Mouse (Mus musculus) midbrain, embryonic 14.5 days (tissue): ENCODE measurements around the gene Efhc1. TPM values are rescaled to one million over a fixed set of nuclear protein-coding genes. Genes with fewer than 3 reads are reported as not detected.

Experiments
- ATAC-seq: fragments of 200-750 bp; cut with Nextera tagmentation; 2 replicates; pipeline ENCODE4 v1.8.0; 2017; ENCODE audit warnings: moderate number of reproducible peaks, moderate library complexity; ENCODE audit not compliant: low FRiP score, low TSS enrichment
- DNase-seq: peaks from one replicate; pipeline ENCODE4 v3.0.0-alpha.2; 2015
- H3K27ac ChIP-seq: fragments of 300-500 bp; sonication (generic); replicated peaks from 2 replicates; pipeline ENCODE4 v1.5.1; 2014; ENCODE audit warnings: mild to moderate bottlenecking, low read depth, low read length, moderate library complexity
- H3K27me3 ChIP-seq: fragments of 300-500 bp; sonication (generic); 2 replicates; pipeline ENCODE4 v1.6.1; 2014; ENCODE audit warnings: low read length, control low read depth, mixed read lengths; ENCODE audit not compliant: control insufficient read depth, insufficient read depth
- H3K36me3 ChIP-seq: fragments of 300-500 bp; sonication (generic); 2 replicates; pipeline ENCODE4 v1.6.1; 2014; ENCODE audit warnings: low read length, control low read depth; ENCODE audit not compliant: control insufficient read depth, insufficient read depth
- H3K4me1 ChIP-seq: fragments of 300-500 bp; sonication (generic); 2 replicates; pipeline ENCODE4 v1.6.1; 2014; ENCODE audit warnings: mild to moderate bottlenecking, antibody characterized with exemption, low read length, control low read depth; ENCODE audit not compliant: control insufficient read depth, insufficient read depth
- H3K4me2 ChIP-seq: fragments of 300-500 bp; sonication (generic); 2 replicates; pipeline ENCODE4 v1.6.1; 2014; ENCODE audit warnings: mild to moderate bottlenecking, low read length, moderate library complexity
- H3K4me3 ChIP-seq: fragments of 300-500 bp; sonication (generic); replicated peaks from 2 replicates; pipeline ENCODE4 v1.5.1; 2014; ENCODE audit warnings: low read depth, low read length
- H3K9ac ChIP-seq: fragments of 300-500 bp; sonication (generic); replicated peaks from 2 replicates; pipeline ENCODE4 v1.6.1; 2014; ENCODE audit warnings: mild to moderate bottlenecking, low read length, moderate library complexity
- H3K9me3 ChIP-seq: fragments of 300-500 bp; sonication (generic); 2 replicates; pipeline ENCODE4 v1.6.1; 2016; ENCODE audit warnings: low read length, control low read depth, mixed read lengths; ENCODE audit not compliant: control insufficient read depth
- WGBS: fragments of 180-500 bp; shearing (Covaris S2); extraction: QIAGEN DNeasy Blood & Tissue Kit; methylation state at CpG from one replicate; pipeline ENCODE4 v1.1.7; 2014; 5-methylcytosine and 5-hydroxymethylcytosine counted together
- polyA plus RNA-seq: library from polyadenylated mRNA; unstranded; fragments of >200 nt; fragmentation: Nextera tagmentation; extraction: Ambion mirVana; gene quantifications from 2 replicates; pipeline ENCODE4 v1.2.1, GENCODE M21; 2014

The Efhc1 gene
- polyA plus RNA-seq, result 0.82 and 2.1 TPM in 2 replicates

DNA sequence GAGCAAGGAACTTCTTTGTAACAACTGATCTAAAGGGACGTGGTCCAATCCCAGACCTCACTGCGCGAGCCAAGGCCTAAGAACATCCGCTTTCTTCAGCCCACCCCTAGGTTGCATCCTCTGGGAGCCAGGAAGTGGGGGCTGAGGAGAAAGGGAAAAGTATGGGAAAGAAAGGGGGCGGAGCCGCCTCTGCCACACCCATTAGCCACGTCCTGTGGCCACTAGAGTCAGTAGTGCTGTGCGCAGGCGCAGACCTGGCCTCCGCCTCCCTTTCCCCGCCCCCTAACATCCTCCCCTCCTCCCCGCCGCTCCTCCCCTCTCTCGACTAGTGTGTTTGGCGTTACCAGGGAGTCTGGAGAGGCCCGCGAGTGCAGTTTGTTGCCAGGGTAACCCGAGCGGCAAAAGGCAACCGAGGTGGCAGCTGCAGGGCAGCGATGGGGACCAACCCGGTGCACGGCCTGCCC lies at the start of gene Efhc1:
Gene Efhc1, plus strand, starts transcription at position 327 of the 464 bp plus-strand sequence.
- Histone ChIP-seq H3K9me3 (no peaks in the 10 kb centered on the region), H3K27me3 (no peaks in the 10 kb centered on the region), H3K27ac (peak within 1 kb of the TSS; percentile 86), H3K9ac (peak within 1 kb of the TSS; percentile 69), H3K4me1 (peaks cover 5% of the 10 kb centered on the region; the same call in 1 of the 2 replicates), H3K4me2 (peak within 1 kb of the TSS; percentile 55), H3K4me3 (peak within 1 kb of the TSS; percentile 48), H3K36me3 (no peaks in the 10 kb centered on the region)
- peak; percentile 97 for ATAC-seq
- DNase-seq, result peak; percentile 97
- 3% methylated on average over 23 of the region's 23 CpGs for WGBS

DNA sequence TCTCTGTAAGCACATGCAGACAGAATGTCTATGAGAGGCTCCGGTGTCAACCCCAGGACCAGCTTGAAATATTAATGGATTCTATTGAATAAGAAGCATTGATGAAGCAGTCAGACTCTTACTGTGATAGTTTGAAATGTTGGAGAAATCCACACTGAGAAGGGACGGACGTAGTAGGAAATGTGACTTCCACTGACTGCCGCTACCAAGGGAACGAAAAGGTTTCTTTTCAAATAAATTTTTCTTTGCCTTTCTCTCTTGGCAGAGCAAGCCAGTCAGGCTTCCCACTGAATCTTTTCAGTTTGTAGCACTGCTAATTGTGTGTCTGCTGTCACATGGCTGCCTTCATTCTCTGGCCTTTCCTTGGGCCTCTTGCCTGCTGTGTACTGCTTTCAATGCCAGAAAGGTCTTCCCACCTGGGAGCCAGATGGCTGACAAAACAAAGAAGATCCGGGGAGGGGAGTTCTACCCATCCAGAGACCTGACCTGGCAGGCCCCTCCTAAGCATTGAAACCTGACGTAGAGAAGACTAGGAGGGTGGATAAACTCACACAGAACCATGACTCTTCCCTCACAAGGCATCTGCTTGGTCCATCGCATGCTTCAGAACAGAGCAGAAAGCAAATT lies 45.8 kb upstream of the Efhc1 start:
- Histone ChIP-seq H3K27ac (0 out of 2 replicates have a peak overlapping the region, but pooled peaks have one; percentile 6), H3K36me3 (no peaks in the 10 kb centered on the region), H3K27me3 (no peaks in the 10 kb centered on the region), H3K4me2 (no peak overlapping the region), H3K4me1 (peaks cover 11% of the 10 kb centered on the region; the same call in 1 of the 2 replicates), H3K4me3 (no peak overlapping the region), H3K9me3 (no peaks in the 10 kb centered on the region), H3K9ac (no peak overlapping the region)
- ATAC-seq, result peak; percentile 66
- 67% methylated on average over 8 of the region's 8 CpGs for WGBS
- peak; percentile 34 for DNase-seq

DNA sequence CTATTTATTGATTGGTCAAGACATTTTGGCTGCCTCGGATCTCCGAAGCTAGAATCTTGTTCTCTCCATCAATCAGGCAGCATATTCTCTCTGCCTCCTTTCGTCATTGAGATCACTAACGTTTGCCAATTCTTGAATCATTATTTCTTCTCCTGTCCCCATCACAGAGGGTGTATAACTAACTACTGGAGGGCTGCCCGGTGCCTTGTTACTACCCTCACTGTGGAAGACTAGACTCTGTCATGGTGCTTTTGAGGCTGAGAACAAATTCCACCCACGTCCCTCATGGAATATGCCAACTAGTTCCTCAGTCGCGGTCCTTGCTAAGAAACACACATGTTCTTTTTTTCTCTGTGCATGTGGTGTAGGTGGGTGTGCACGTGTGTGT lies 45.3 kb upstream of the Efhc1 start:
- Histone ChIP-seq H3K27me3 (no peaks in the 10 kb centered on the region), H3K4me1 (peaks cover 11% of the 10 kb centered on the region; the same call in 1 of the 2 replicates), H3K4me3 (no peak overlapping the region), H3K27ac (0 out of 2 replicates have a peak overlapping the region, but pooled peaks have one; percentile 6), H3K4me2 (no peak overlapping the region), H3K9ac (no peak overlapping the region), H3K36me3 (no peaks in the 10 kb centered on the region), H3K9me3 (no peaks in the 10 kb centered on the region)
- no peak for DNase-seq
- ATAC-seq, result 0 out of 2 replicates have a peak, but pooled peaks have one; percentile 10
- WGBS, result 92% methylated on average over 9 of the region's 9 CpGs

DNA sequence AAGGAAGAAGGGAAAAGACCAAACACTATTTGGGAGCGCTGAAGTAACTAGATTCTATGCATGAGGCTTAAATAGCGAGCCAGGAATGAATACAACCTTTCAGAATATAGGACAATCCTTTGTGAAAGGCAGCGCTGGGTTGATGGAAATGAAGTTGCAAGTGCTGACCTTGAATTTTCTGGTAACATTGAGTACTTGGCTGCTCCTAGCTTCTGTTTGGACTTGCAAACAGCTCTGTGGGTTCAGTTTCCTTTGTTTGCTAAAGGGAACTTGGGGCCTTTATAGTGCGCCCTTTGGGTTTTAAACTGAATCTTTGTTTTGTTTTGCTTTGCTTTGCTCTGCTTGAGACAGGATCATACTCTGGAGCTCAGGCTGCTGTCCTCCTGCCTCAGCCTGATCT lies 42.9 kb upstream of the Efhc1 start:
- WGBS, result 10% methylated on average over 4 of the region's 4 CpGs
- Histone ChIP-seq H3K4me3 (no peak overlapping the region), H3K27me3 (no peaks in the 10 kb centered on the region), H3K4me2 (no peak overlapping the region), H3K36me3 (no peaks in the 10 kb centered on the region), H3K9me3 (no peaks in the 10 kb centered on the region), H3K4me1 (peaks cover 11% of the 10 kb centered on the region; the same call in 1 of the 2 replicates), H3K9ac (no peak overlapping the region), H3K27ac (peak overlapping the region; percentile 3; the same call in 1 of the 2 replicates)
- DNase-seq (peak; percentile 38), ATAC-seq (no peak)

DNA sequence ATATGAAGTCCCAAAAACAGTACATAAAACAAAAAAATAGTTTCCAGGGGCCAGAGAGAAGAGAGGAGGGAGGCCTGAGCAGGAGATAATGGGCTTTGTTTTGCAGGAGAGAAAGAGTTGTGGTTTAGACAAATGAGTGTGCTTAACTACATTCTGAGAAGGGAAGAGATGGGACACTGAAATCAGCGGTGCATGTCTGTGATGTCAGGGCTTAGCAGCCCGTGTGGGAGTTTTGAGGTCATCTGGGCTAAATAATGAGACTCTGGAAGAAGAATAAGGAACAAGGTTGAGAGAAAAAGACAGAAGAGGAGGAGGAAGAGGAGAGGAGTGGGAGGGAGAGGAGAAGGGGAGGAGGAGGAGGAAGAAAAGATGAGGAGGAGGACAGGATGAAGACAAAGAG lies 39.3 kb upstream of the Efhc1 start:
- Histone ChIP-seq H3K4me2 (no peak overlapping the region), H3K27me3 (no peaks in the 10 kb centered on the region), H3K4me3 (no peak overlapping the region), H3K4me1 (peaks cover 11% of the 10 kb centered on the region; the same call in 1 of the 2 replicates), H3K9ac (no peak overlapping the region), H3K9me3 (no peaks in the 10 kb centered on the region), H3K36me3 (no peaks in the 10 kb centered on the region), H3K27ac (no peak overlapping the region; the same call in 1 of the 2 replicates)
- WGBS, result 9% methylated on average over 2 of the region's 2 CpGs
- no peak for DNase-seq
- ATAC-seq, result no peak

DNA sequence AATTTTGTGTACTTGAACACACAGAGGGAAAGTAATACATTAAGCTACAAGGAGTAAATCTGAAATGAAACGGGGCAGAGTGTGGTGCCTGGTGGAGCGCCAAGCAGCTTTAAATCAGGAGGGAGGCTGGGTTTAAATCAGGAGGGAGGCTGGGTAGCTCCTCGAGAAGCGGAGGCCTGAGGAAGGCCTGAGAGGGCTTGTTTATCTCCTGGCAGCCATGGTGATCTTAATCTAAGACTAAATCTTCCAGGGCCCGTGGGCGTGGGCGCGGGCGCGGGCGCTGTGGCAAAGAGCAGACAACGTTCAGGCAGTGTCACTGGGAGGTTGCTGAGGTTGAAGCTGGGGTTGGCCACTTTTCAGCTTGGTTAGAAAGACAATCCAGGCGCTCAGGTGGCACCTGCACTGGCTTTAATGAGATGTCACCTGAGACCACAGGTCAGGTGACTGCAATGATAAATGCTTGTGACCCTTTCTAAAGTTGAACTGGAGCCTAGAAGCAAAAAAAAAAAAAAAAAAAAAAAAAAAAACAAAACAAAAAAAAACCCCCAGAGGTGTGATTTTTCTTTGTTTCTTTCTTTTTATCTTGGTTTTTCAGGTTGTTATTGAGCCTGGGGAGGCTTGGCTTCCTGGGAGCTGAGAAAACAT lies 38.8 kb upstream of the Efhc1 start:
- no peak overlapping the region; the same call in 1 of the 2 replicates for H3K27ac ChIP-seq
- H3K27me3 ChIP-seq, result no peaks in the 10 kb centered on the region
- no peak overlapping the region for H3K4me3 ChIP-seq
- H3K9me3 ChIP-seq, result no peaks in the 10 kb centered on the region
- 0 out of 2 replicates have a peak overlapping the region, but pooled peaks have one; percentile 4 for H3K4me2 ChIP-seq
- no peaks in the 10 kb centered on the region for H3K36me3 ChIP-seq
- peaks cover 11% of the 10 kb centered on the region; the same call in 1 of the 2 replicates for H3K4me1 ChIP-seq
- 40% methylated on average over 13 of the region's 13 CpGs for WGBS
- no peak overlapping the region for H3K9ac ChIP-seq
- no peak for DNase-seq
- no peak for ATAC-seq

DNA sequence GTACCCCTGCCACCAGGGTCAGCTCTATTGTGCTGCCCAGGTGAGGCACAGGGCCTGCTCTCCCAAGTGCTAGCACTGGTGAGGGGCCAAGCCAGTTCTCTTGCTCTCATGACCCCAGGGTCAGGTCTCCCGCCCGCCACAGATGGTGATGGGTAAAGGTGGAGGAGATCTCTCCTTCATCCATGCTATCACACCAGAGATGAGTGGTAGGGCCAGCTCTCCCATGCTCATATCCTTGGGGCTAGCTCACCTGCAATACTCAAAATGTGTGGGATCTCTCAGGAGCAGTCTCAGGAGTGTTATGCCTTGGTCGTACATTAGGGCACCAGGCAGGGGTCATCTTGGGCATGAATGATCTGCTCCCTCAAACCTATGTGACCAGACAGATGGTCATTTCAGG lies 36.7 kb upstream of the Efhc1 start:
- ATAC-seq (0 out of 2 replicates have a peak, but pooled peaks have one; percentile 24), DNase-seq (no peak)
- H3K27me3 ChIP-seq, result no peaks in the 10 kb centered on the region
- no peak overlapping the region for H3K9ac ChIP-seq
- H3K36me3 ChIP-seq, result no peaks in the 10 kb centered on the region
- no peaks in the 10 kb centered on the region for H3K4me1 ChIP-seq
- no peak overlapping the region for H3K4me2 ChIP-seq
- whole genome bisulfite sequencing, result 99% methylated on average over 3 of the region's 3 CpGs
- no peak overlapping the region for H3K27ac ChIP-seq
- no peaks in the 10 kb centered on the region for H3K9me3 ChIP-seq
- H3K4me3 ChIP-seq, result no peak overlapping the region

DNA sequence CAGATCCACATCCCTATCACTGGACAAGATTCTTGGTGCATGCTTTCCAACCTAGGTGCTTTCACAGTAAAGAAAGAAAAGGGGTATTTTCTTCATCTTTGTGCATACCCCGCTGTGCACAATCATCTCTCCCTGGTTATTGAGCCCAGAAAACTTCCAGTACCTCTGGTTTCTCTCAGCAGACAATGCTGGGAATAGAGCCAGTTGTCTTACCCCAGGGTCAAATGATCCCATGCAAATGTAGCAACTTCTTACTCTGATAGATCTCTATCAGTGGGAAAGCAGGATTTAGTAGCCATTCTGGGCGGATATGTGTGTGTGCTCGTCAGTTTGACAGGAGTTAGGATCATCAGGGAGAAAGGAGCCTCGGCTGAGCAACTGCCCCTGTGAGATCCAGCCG lies 35.8 kb upstream of the Efhc1 start:
- H3K27ac ChIP-seq, result no peak overlapping the region
- no peak overlapping the region for H3K4me3 ChIP-seq
- no peak overlapping the region for H3K4me2 ChIP-seq
- no peaks in the 10 kb centered on the region for H3K4me1 ChIP-seq
- H3K36me3 ChIP-seq, result no peaks in the 10 kb centered on the region
- H3K9ac ChIP-seq, result no peak overlapping the region
- DNase-seq (no peak), ATAC-seq (no peak)
- no peaks in the 10 kb centered on the region for H3K9me3 ChIP-seq
- 77% methylated on average over 5 of the region's 5 CpGs for WGBS
- H3K27me3 ChIP-seq, result no peaks in the 10 kb centered on the region
